Mouse (Mus musculus) heart, embryonic 11.5 days (tissue): ENCODE results near the gene Ccnd3. TPM values are rescaled to one million over a fixed set of nuclear protein-coding genes. Genes with fewer than 3 reads are reported as not detected.

ENCODE experiments used
- ATAC-seq: fragments of 200-750 bp; cut with Nextera tagmentation; replicated peaks from 2 replicates; pipeline ENCODE4 v1.8.0; 2017; ENCODE audit warnings: moderate library complexity; ENCODE audit not compliant: insufficient number of reproducible peaks, low FRiP score, low TSS enrichment
- H3K27ac ChIP-seq: fragments of 300-500 bp; sonication (generic); 2 replicates; pipeline ENCODE4 v1.5.1; 2014; ENCODE audit warnings: mild to moderate bottlenecking, low read depth, low read length
- H3K27me3 ChIP-seq: fragments of 300-500 bp; sonication (generic); 2 replicates; pipeline ENCODE4 v1.6.1; 2014; ENCODE audit warnings: mild to moderate bottlenecking, low read length, mixed read lengths; ENCODE audit not compliant: control insufficient read depth, insufficient read depth
- H3K36me3 ChIP-seq: fragments of 300-500 bp; sonication (generic); 2 replicates; pipeline ENCODE4 v1.6.1; 2014; ENCODE audit warnings: mild to moderate bottlenecking, low read length, moderate library complexity, mixed read lengths; ENCODE audit not compliant: control insufficient read depth, insufficient read depth
- H3K4me1 ChIP-seq: fragments of 300-500 bp; sonication (generic); 2 replicates; pipeline ENCODE4 v1.6.1; 2014; ENCODE audit warnings: low read length; ENCODE audit not compliant: control insufficient read depth, insufficient read depth
- H3K4me2 ChIP-seq: fragments of 300-500 bp; sonication (generic); 2 replicates; pipeline ENCODE4 v1.6.1; 2014; ENCODE audit warnings: mild to moderate bottlenecking, moderate library complexity
- H3K4me3 ChIP-seq: fragments of 300-500 bp; sonication (generic); 2 replicates; pipeline ENCODE4 v1.5.1; 2014; ENCODE audit warnings: low read depth, low read length
- H3K9ac ChIP-seq: fragments of 300-500 bp; sonication (generic); 2 replicates; pipeline ENCODE4 v1.6.1; 2014; ENCODE audit warnings: mild to moderate bottlenecking, low read depth, low read length, moderate library complexity
- H3K9me3 ChIP-seq: fragments of 300-500 bp; sonication (generic); replicated peaks from 2 replicates; pipeline ENCODE4 v1.6.1; 2016; ENCODE audit warnings: low read length; ENCODE audit not compliant: control insufficient read depth
- WGBS: fragments of 180-500 bp; shearing (Covaris S2); extraction: QIAGEN DNeasy Blood & Tissue Kit; methylation state at CpG from one replicate; pipeline ENCODE4 v1.1.7; 2014; ENCODE audit not compliant: insufficient replicate concordance; 5-methylcytosine and 5-hydroxymethylcytosine counted together
- polyA plus RNA-seq: library from polyadenylated mRNA; unstranded; fragments of >200 nt; fragmentation: Nextera tagmentation; extraction: Ambion mirVana; gene quantifications from 2 replicates; pipeline ENCODE4 v1.2.1, GENCODE M21; 2014

Gene Ccnd3
- polyA plus RNA-seq, 1 experiment from 2014 or later, result 565 TPM

- peaks cover 13% of the 10 kb centered on the region; the same call in 1 of the 2 replicates for H3K4me1 ChIP-seq
- 56% methylated on average over 3 of the region's 3 CpGs for WGBS
- ATAC-seq, result no peak
- no peak overlapping the region for H3K9ac ChIP-seq
- no peaks in the 10 kb centered on the region for H3K9me3 ChIP-seq
- H3K27me3 ChIP-seq, result no peaks in the 10 kb centered on the region
- no peak overlapping the region for H3K4me3 ChIP-seq
- no peak overlapping the region for H3K27ac ChIP-seq
- H3K36me3 ChIP-seq, result 0 out of 2 replicates have a peak, but pooled peaks cover 2% of the 10 kb centered on the region
- H3K4me2 ChIP-seq, result no peak overlapping the region
These were observed 86.2 kb downstream of the Ccnd3 start for GRCm38 (mm10) chr17:47591073-47591472.

GRCm38 (mm10) chr17:47593215-47593853 lies 88.5 kb downstream of the Ccnd3 start:
- H3K9ac ChIP-seq, result peak overlapping the region; percentile 97
- H3K9me3 ChIP-seq, result no peaks in the 10 kb centered on the region
- H3K27me3 ChIP-seq, result no peaks in the 10 kb centered on the region
- H3K27ac ChIP-seq, result peak overlapping the region; percentile 97
- H3K4me2 ChIP-seq, result peak overlapping the region; percentile 96
- peak overlapping the region; percentile 93 for H3K4me3 ChIP-seq
- peaks cover 8% of the 10 kb centered on the region; the same call in 1 of the 2 replicates for H3K36me3 ChIP-seq
- WGBS, result under 1% methylated on average over 56 of the region's 63 CpGs
- H3K4me1 ChIP-seq, result peaks cover 34% of the 10 kb centered on the region
- peak; percentile 81 for ATAC-seq

- H3K4me2 ChIP-seq, result peak overlapping the region; percentile 96
- no peaks in the 10 kb centered on the region for H3K27me3 ChIP-seq
- WGBS, result 2% methylated on average over 13 of the region's 13 CpGs
- no peak for ATAC-seq
- peaks cover 38% of the 10 kb centered on the region for H3K4me1 ChIP-seq
- peaks cover 11% of the 10 kb centered on the region for H3K36me3 ChIP-seq
- peak overlapping the region; percentile 97 for H3K27ac ChIP-seq
- peak overlapping the region; percentile 97 for H3K9ac ChIP-seq
- H3K4me3 ChIP-seq, result peak overlapping the region; percentile 93
- H3K9me3 ChIP-seq, result no peaks in the 10 kb centered on the region
These were observed 89.0 kb downstream of the Ccnd3 start for GRCm38 (mm10) chr17:47593854-47594182.

- under 1% methylated on average over 37 of the region's 43 CpGs for WGBS
- Histone ChIP-seq H3K4me2 (peak overlapping the region; percentile 96), H3K9me3 (no peaks in the 10 kb centered on the region), H3K27ac (peak overlapping the region; percentile 97), H3K4me1 (peaks cover 38% of the 10 kb centered on the region), H3K27me3 (no peaks in the 10 kb centered on the region), H3K9ac (peak overlapping the region; percentile 97), H3K36me3 (peaks cover 11% of the 10 kb centered on the region), H3K4me3 (peak overlapping the region; percentile 93)
- no peak for ATAC-seq
These were observed 89.5 kb downstream of the Ccnd3 start for GRCm38 (mm10) chr17:47594183-47594968.

- no peaks in the 10 kb centered on the region for H3K9me3 ChIP-seq
- 0% methylated on average over 8 of the region's 9 CpGs for WGBS
- H3K4me1 ChIP-seq, result peaks cover 40% of the 10 kb centered on the region
- peaks cover 11% of the 10 kb centered on the region for H3K36me3 ChIP-seq
- H3K9ac ChIP-seq, result peak overlapping the region; percentile 97
- peak overlapping the region; percentile 93 for H3K4me3 ChIP-seq
- H3K27ac ChIP-seq, result peak overlapping the region; percentile 97
- ATAC-seq, result no peak
- peak overlapping the region; percentile 96 for H3K4me2 ChIP-seq
- H3K27me3 ChIP-seq, result no peaks in the 10 kb centered on the region
These were observed 90.1 kb downstream of the Ccnd3 start for GRCm38 (mm10) chr17:47594969-47595247.

GRCm38 (mm10) chr17:47595248-47596161 lies 90.7 kb downstream of the Ccnd3 start:
- peak overlapping the region; percentile 93 for H3K4me3 ChIP-seq
- no peaks in the 10 kb centered on the region for H3K9me3 ChIP-seq
- H3K27me3 ChIP-seq, result no peaks in the 10 kb centered on the region
- ATAC-seq, result peak; percentile 76
- peak overlapping the region; percentile 97 for H3K9ac ChIP-seq
- H3K4me1 ChIP-seq, result peaks cover 40% of the 10 kb centered on the region
- under 1% methylated on average over 20 of the region's 21 CpGs for WGBS
- peak overlapping the region; percentile 97 for H3K27ac ChIP-seq
- H3K36me3 ChIP-seq, result peaks cover 11% of the 10 kb centered on the region
- H3K4me2 ChIP-seq, result peak overlapping the region; percentile 96

GRCm38 (mm10) chr17:47596162-47596838 lies 91.4 kb downstream of the Ccnd3 start:
- Histone ChIP-seq H3K4me1 (peaks cover 35% of the 10 kb centered on the region), H3K36me3 (peaks cover 16% of the 10 kb centered on the region), H3K27ac (peak overlapping the region; percentile 97), H3K9ac (peak overlapping the region; percentile 97), H3K27me3 (no peaks in the 10 kb centered on the region), H3K4me3 (peak overlapping the region; percentile 93), H3K4me2 (peak overlapping the region; percentile 96), H3K9me3 (no peaks in the 10 kb centered on the region)
- WGBS, result 32% methylated on average over 6 of the region's 6 CpGs
- no peak for ATAC-seq

- Histone ChIP-seq H3K9ac (peak overlapping the region; percentile 97), H3K36me3 (peaks cover 21% of the 10 kb centered on the region), H3K27ac (peak overlapping the region; percentile 97), H3K27me3 (no peaks in the 10 kb centered on the region), H3K9me3 (no peaks in the 10 kb centered on the region), H3K4me1 (peaks cover 34% of the 10 kb centered on the region), H3K4me2 (peak overlapping the region; percentile 96), H3K4me3 (peak overlapping the region; percentile 93)
- 66% methylated on average over 5 of the region's 5 CpGs for WGBS
- ATAC-seq, result no peak
These were observed 92.0 kb downstream of the Ccnd3 start for GRCm38 (mm10) chr17:47596839-47597164.
